Mouse (Mus musculus) liver (tissue): Measurements from ENCODE around the gene Gm6367.
"Not testable (repeated sequence)": the region's sequence is repeated elsewhere in the genome, so short reads cannot be mapped to it uniquely, and the experiment has no call there.

Source experiments
- DNase-seq: peaks from one replicate; pipeline ENCODE4 v3.0.0-alpha.2; 2020; ENCODE audit warnings: mixed read lengths

Gene Gm6367

GRCm38 (mm10) chr5:94988326-94988725, at the start of gene Gm6367:
Gene Gm6367, plus strand, starts transcription at chr5:94988626.
- not testable (repeated sequence) for DNase-seq
